Mouse (Mus musculus) adrenal gland, postnatal 10 days (tissue): ENCODE data around the gene Atxn7l1. TPM values are rescaled to one million over a fixed set of nuclear protein-coding genes. Genes with fewer than 3 reads are reported as not detected.

Source experiments
- DNase-seq: peaks from one replicate; pipeline ENCODE4 v3.0.0; 2021; ENCODE audit warnings: mixed read lengths
- total RNA-seq, 2 experiments: library from RNA; stranded (reverse); gene quantifications; 2 replicates each; pipeline ENCODE4 v1.2.3; 2021

The Atxn7l1 gene
- total RNA-seq, 2 experiments from 2014 or later: 20.1 to 32.3 TPM

GRCm38 (mm10) chr12:33235314-33235713 is 87.8 kb downstream of the Atxn7l1 start:
- DNase-seq: no peak

- peak; percentile 67 for DNase-seq
Observed at GRCm38 (mm10) chr12:33235771-33236323, 88.4 kb downstream of the Atxn7l1 start.

GRCm38 (mm10) chr12:33236344-33237049 is 89.0 kb downstream of the Atxn7l1 start:
- DNase-seq: peak; percentile 29

GRCm38 (mm10) chr12:33237108-33237507 is 89.6 kb downstream of the Atxn7l1 start:
- no peak for DNase-seq

GRCm38 (mm10) chr12:33242679-33243078 is 95.2 kb downstream of the Atxn7l1 start:
- no peak for DNase-seq

- DNase-seq: peak; percentile 17
Observed at GRCm38 (mm10) chr12:33244132-33244875, 96.8 kb downstream of the Atxn7l1 start.

GRCm38 (mm10) chr12:33245455-33245854 is 98.0 kb downstream of the Atxn7l1 start:
- DNase-seq: peak; percentile 30

- no peak for DNase-seq
Observed at GRCm38 (mm10) chr12:33246878-33247277, 99.4 kb downstream of the Atxn7l1 start.

- no peak for DNase-seq
Observed at GRCm38 (mm10) chr12:33250197-33250596, 102.7 kb downstream of the Atxn7l1 start.

GRCm38 (mm10) chr12:33251399-33251798 is 103.9 kb downstream of the Atxn7l1 start:
- DNase-seq: no peak

GRCm38 (mm10) chr12:33252621-33253020 is 105.1 kb downstream of the Atxn7l1 start:
- peak; percentile 28 for DNase-seq

- peak; percentile 54 for DNase-seq
Observed at GRCm38 (mm10) chr12:33253206-33253605, 105.7 kb downstream of the Atxn7l1 start.

GRCm38 (mm10) chr12:33255256-33255655 is 107.8 kb downstream of the Atxn7l1 start:
- no peak for DNase-seq

- no peak for DNase-seq
Observed at GRCm38 (mm10) chr12:33256426-33256825, 108.9 kb downstream of the Atxn7l1 start.

- DNase-seq: no peak
Observed at GRCm38 (mm10) chr12:33258995-33259529, 111.6 kb downstream of the Atxn7l1 start.

GRCm38 (mm10) chr12:33260575-33260974 is 113.1 kb downstream of the Atxn7l1 start:
- no peak for DNase-seq

GRCm38 (mm10) chr12:33265877-33266276 is 118.4 kb downstream of the Atxn7l1 start:
- no peak for DNase-seq

- no peak for DNase-seq
Observed at GRCm38 (mm10) chr12:33267965-33268364, 120.5 kb downstream of the Atxn7l1 start.

GRCm38 (mm10) chr12:33269743-33270142 is 122.2 kb downstream of the Atxn7l1 start:
- DNase-seq: peak; percentile 69

GRCm38 (mm10) chr12:33271865-33272264 is 124.4 kb downstream of the Atxn7l1 start:
- DNase-seq: no peak

GRCm38 (mm10) chr12:33272441-33272840 is 124.9 kb downstream of the Atxn7l1 start:
- no peak for DNase-seq

- DNase-seq: no peak
Observed at GRCm38 (mm10) chr12:33273147-33273546, 125.7 kb downstream of the Atxn7l1 start.

GRCm38 (mm10) chr12:33273668-33274067 is 126.2 kb downstream of the Atxn7l1 start:
- no peak for DNase-seq
